Mouse (Mus musculus) olfactory bulb, adult 2 months (tissue): ENCODE data around the gene Perm1. TPM values are rescaled to one million over a fixed set of nuclear protein-coding genes. Genes with fewer than 3 reads are reported as not detected.

Source experiments
- H3K27ac ChIP-seq: fragments of 200-500 bp; 2 replicates; pipeline ENCODE4 v1.5.1; 2012; ENCODE audit warnings: low read depth, low read length; ENCODE audit not compliant: insufficient read depth
- H3K4me1 ChIP-seq: fragments of 200-500 bp; 2 replicates; pipeline ENCODE4 v1.6.1; 2012; ENCODE audit warnings: low read length; ENCODE audit not compliant: control insufficient read depth, insufficient read depth
- H3K4me3 ChIP-seq: fragments of 200-500 bp; 2 replicates; pipeline ENCODE4 v1.5.1; 2012; ENCODE audit warnings: mild to moderate bottlenecking, low read depth, low read length, moderate library complexity; ENCODE audit not compliant: insufficient read depth
- CTCF ChIP-seq: fragments of 200-500 bp; IDR thresholded peaks from 2 replicates; pipeline ENCODE4 v1.5.1; 2012; ENCODE audit warnings: low read depth, mild to moderate bottlenecking, low read length, moderate library complexity; ENCODE audit not compliant: insufficient read depth
- POLR2A ChIP-seq: fragments of 200-500 bp; IDR thresholded peaks from 2 replicates; pipeline ENCODE4 v1.6.1; 2012; ENCODE audit warnings: mild to moderate bottlenecking, low read depth, low read length, moderate library complexity; ENCODE audit not compliant: insufficient read depth
- WGBS: fragments of 180-500 bp; shearing (Covaris S2); methylation state at CpG from one replicate; pipeline ENCODE4 v1.1.7; 2018; 5-methylcytosine and 5-hydroxymethylcytosine counted together
- polyA plus RNA-seq: library from polyadenylated mRNA; stranded (reverse); fragments of >200 nt; gene quantifications from 2 replicates; pipeline ENCODE4 v1.2.4, GENCODE M21; 2012; ENCODE audit warnings: low replicate concordance; ENCODE audit not compliant: missing spikeins, insufficient read depth, insufficient read length

The Perm1 gene
- polyA plus RNA-seq, 1 experiment, result not detected

DNA sequence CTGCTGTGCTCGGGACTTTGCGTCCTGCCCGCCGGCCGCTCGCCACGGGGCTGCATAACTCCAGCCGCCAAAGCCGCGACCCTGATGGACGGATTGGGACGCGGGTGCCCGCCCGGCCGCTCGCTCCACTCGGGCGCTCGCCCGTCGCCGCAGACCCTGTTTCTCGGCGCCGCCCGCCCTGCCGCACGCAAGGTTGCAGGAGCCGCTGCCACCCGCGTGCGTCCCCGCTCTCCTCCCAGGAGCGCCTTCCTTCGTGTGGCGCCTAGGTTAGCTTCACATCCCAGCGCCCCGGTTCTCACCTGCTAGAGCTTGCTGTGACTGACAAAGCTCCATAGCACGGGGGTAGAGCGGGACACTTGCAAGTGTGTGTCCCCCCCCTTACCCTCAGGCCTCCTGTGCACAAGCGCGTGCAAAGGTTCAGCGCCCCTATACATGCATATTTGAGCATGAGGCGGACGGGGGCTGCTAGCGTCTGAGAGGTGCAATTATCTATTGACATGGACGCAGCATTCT, 19.1 kb downstream of the Perm1 start, which contains the start of gene Plekhn1:
Plekhn1 (minus strand) TSS at position 157 of the 513 bp plus-strand sequence.
- H3K4me1 ChIP-seq, result peaks cover 35% of the 10 kb centered on the region
- peak within 1 kb of the TSS; percentile 89 for H3K4me3 ChIP-seq
- TF ChIP-seq POLR2A (peak; percentile 37; the same call in 1 of the 2 replicates), CTCF (no peak)
- H3K27ac ChIP-seq, result peak within 1 kb of the TSS; percentile 56
- WGBS, result under 1% methylated on average over 47 of the region's 48 CpGs

DNA sequence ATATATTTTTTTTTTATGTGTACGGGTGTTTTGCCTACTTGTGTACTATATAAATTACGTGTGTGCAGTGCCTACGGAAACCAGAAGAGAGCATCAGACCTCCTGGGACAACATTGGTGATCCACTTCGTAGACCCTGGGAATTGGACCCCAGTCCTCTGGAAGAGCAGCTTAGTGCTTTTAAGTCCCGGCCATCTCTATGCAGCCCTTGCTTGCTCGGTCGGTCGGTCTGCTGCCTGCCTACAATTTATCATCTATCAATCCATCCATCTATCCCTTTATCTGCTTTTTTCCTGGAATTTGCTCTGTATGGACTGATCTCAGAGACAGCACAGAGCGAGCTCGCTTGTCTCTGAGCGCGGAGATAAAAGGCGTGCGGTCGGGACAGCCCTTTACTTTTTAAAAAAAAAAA, 19.7 kb downstream of the Perm1 start:
- no peak for TF ChIP-seq POLR2A
- TF ChIP-seq CTCF, result no peak
- H3K27ac ChIP-seq, result peak overlapping the region; percentile 56
- WGBS, result under 1% methylated on average over 15 of the region's 15 CpGs
- H3K4me3 ChIP-seq, result peak overlapping the region; percentile 89
- H3K4me1 ChIP-seq, result peaks cover 28% of the 10 kb centered on the region

DNA sequence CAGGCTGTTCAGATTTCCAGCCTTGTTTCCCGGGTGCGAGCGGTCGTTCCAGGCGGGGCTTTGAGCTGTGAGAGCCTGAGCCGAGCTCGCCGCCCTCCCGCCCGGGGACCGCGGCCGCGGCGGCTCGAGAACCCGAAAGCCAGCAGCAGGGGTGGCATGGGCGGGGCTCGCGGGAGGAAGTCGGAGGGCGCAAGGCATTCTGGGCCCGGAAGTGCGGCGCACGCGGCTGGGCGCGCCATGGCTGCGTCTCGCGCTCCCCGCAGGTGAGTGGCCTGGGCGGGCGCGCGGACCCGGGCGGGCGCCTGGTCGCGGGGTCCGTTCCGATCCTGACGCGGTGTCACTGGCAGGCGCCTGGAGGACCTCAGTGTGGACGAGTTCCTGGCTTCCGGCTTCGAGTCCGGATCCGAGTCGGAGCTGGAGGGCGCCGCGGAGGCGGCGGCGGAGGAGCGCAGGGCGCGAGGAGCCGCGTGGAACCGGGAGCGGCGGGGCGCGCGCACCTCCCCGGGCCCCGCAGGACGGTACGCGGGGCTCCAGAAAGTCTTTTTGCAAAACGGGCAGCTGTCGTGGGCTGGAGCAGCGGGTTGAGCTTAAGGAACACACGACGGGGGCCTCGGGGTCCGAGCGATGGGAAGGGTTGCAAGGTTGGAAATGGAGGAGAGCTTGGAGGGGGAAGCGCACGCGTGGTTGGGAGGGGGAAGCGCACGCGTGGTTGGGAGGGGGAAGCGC, 20.3 kb downstream of the Perm1 start, which contains the start of gene Noc2l:
Noc2l (plus strand) TSS at position 203 of the 726 bp plus-strand sequence.
- peak within 1 kb of the TSS; percentile 89 for H3K4me3 ChIP-seq
- H3K4me1 ChIP-seq, result peaks cover 27% of the 10 kb centered on the region
- under 1% methylated on average over 90 of the region's 90 CpGs for WGBS
- H3K27ac ChIP-seq, result peak within 1 kb of the TSS; percentile 56
- TF ChIP-seq CTCF (no peak), POLR2A (peak; percentile 73)

- TF ChIP-seq POLR2A, result no peak
- TF ChIP-seq CTCF, result no peak
- no peak overlapping the region for H3K27ac ChIP-seq
- peak overlapping the region; percentile 89 for H3K4me3 ChIP-seq
- H3K4me1 ChIP-seq, result peaks cover 27% of the 10 kb centered on the region
- 19% methylated on average over 58 of the region's 60 CpGs for WGBS
Observed at GRCm38 (mm10) chr4:156236651-156237447, 21.2 kb downstream of the Perm1 start.

DNA sequence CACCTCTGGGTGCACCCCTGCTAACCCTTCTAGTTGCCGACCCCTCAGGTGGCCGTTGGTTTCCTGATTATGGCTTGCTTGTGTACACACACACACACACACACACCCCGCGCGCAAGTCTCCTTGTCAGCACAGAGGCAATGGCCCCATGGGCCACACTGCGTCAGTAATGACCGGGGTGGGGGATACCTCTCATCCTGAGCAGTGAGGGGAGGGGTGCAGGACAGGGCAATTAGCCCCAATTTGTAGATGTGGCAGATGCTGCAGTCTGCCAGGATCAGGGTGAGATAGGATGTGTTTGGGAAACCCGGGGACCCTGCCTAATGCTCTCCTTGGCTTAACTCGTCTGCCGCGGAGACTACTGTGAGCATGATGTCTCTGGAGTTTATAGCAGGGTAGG, 33.9 kb downstream of the Perm1 start:
- H3K4me1 ChIP-seq, result peaks cover 19% of the 10 kb centered on the region
- no peak overlapping the region; the same call in 1 of the 2 replicates for H3K27ac ChIP-seq
- WGBS, result 56% methylated on average over 11 of the region's 11 CpGs
- no peak overlapping the region for H3K4me3 ChIP-seq
- TF ChIP-seq POLR2A (no peak), CTCF (no peak)

DNA sequence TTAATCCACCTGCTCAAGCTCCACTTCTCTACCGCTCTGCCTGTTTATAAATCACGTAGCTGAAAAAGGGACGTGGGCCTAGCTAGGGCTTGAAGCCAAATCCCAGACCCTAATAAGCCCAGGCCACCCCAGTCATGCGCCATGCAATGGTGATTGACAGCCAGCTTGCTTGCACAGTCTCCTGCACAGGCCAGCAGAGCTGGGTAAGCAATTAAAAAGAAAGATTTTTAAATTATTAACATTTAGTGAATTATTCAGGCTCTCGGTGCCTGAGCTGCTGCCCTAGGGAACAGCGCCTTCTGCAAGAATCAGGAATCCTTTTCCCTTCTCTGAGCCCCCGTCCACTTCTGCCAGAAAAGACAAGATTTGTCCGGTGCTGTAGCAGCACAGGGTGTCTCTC, 35.4 kb downstream of the Perm1 start:
- TF ChIP-seq CTCF (no peak), POLR2A (no peak)
- Histone ChIP-seq H3K4me1 (peaks cover 19% of the 10 kb centered on the region), H3K27ac (no peak overlapping the region), H3K4me3 (no peak overlapping the region)
- WGBS, result 58% methylated on average over 8 of the region's 8 CpGs

- no peak overlapping the region for H3K4me3 ChIP-seq
- H3K27ac ChIP-seq, result no peak overlapping the region
- TF ChIP-seq CTCF, result no peak
- TF ChIP-seq POLR2A, result no peak
- peaks cover 19% of the 10 kb centered on the region for H3K4me1 ChIP-seq
- WGBS, result 53% methylated on average over 7 of the region's 7 CpGs
Observed at GRCm38 (mm10) chr4:156252140-156252539, 36.5 kb downstream of the Perm1 start.

DNA sequence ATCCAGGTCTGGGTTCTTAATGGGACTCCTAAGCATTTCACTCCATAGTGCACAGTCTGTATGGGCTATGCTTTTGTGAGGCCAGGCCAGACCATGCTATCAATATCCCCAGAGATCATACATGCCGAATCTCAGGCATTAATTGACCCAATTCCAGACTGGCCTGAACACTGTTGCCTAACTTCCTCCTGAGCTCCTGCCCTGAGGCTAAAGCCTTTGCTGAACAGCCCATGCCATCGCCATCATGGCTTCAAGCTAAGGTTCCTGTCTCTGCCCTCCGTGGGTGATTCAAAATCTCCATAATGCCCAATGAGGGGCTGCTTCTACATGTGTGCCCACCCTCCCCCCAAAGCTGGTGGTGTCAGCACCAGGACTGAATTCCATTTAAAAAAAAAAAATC, 37.0 kb downstream of the Perm1 start:
- Histone ChIP-seq H3K4me1 (peaks cover 19% of the 10 kb centered on the region), H3K27ac (no peak overlapping the region), H3K4me3 (no peak overlapping the region)
- 57% methylated on average over 3 of the region's 3 CpGs for WGBS
- no peak for TF ChIP-seq POLR2A
- no peak for TF ChIP-seq CTCF
